Mouse (Mus musculus): ENCODE data around the gene Tshz2.

- TF ChIP-seq CTCF (IDR thresholded peaks at IDR 0.05; ENCODE audit: borderline replicate concordance, insufficient read depth, low read depth, low read length) = no peak
- no peak for TF ChIP-seq POLR2A (IDR thresholded peaks at IDR 0.05; ENCODE audit: borderline replicate concordance, insufficient read depth, low read length)
Observed at GRCm38 (mm10) chr2:169854491-169854890, 221.7 kb downstream of the Tshz2 start.
